Mouse (Mus musculus) skeletal muscle tissue, adult 2 months (tissue): ENCODE results near the gene Sprtn.

Experiments
- DNase-seq: peaks from one replicate; pipeline ENCODE4 v3.0.0-alpha.2; 2012; ENCODE audit warnings: low read depth, low spot score

Sprtn gene

DNA sequence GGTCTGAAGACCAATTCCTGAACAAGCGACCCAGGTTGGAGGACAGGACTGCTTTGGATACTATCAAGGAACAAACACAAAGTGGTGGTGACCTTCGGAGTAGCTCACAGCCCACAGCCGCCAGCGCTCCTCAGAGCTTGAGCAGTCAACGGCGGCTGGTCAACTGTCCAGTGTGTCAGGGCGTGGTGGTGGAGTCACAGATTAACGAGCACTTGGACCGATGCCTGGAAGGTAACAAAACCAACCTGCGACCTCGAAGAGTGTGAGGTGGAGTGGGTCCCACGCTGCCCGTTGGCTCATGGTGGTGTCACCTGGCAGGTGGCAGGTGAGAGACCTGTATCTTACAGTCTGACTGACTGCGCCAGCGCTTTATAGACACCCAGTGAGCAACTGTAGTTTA is 5.5 kb downstream of the Sprtn start:
- no peak for DNase-seq

DNA sequence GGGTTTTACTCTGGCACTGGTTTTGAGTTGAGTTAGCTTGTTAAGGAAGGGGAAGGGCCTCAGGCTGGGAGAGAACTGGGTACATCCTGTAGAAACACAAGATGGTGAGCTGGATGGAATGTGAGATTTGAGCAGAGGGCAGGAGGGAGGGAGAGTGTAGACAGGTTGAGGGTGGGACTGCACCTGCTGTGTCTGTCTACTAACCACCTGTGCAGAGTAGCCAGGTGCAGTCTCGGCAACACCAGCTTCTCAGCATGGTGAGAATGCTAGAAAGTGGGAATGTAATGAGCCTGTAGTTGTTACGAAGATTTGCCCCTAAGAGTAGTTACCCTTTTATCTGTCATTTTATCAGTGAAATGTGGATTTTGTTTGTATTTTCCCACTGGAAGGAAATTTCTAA is 7.8 kb downstream of the Sprtn start:
- DNase-seq = no peak

DNA sequence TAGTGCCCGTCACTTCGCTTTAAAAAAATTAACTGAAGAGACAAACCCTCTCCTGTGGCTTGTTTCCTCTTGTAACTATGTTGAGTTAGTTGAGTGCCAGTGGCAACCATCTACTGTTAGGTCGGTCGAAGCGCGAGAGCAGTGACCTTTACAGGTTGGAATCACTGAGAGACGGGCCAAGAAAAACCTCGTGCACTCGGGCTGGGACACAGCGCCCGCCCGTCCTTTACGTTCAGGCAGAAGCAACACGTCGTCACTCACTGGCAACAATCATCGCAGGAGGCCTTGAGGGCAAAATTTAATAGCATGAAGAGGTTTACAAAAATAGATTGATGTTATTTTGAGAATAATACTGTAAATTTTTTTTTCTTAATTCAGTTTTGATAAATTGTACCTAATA is 12.2 kb downstream of the Sprtn start:
- no peak for DNase-seq

DNA sequence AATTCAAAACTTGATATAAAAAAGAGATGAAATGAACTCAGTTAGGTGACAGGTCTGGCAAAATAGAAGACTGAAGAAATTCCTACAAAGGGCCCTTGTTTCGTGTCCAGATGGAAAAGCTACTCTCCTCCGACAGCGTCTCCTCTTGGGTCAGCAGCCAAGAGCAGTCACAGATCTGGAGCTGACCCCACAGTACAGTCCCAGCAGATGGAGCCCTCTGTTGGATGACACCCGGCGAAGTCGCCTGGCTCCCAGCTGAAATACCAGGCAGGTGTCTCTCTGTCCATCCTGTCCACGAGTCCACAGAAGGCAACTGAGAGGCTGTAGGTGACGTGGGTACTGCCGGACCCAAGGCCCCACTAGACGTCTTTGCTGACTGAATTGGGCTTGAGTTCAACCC is 12.7 kb downstream of the Sprtn start:
- DNase-seq = no peak

DNA sequence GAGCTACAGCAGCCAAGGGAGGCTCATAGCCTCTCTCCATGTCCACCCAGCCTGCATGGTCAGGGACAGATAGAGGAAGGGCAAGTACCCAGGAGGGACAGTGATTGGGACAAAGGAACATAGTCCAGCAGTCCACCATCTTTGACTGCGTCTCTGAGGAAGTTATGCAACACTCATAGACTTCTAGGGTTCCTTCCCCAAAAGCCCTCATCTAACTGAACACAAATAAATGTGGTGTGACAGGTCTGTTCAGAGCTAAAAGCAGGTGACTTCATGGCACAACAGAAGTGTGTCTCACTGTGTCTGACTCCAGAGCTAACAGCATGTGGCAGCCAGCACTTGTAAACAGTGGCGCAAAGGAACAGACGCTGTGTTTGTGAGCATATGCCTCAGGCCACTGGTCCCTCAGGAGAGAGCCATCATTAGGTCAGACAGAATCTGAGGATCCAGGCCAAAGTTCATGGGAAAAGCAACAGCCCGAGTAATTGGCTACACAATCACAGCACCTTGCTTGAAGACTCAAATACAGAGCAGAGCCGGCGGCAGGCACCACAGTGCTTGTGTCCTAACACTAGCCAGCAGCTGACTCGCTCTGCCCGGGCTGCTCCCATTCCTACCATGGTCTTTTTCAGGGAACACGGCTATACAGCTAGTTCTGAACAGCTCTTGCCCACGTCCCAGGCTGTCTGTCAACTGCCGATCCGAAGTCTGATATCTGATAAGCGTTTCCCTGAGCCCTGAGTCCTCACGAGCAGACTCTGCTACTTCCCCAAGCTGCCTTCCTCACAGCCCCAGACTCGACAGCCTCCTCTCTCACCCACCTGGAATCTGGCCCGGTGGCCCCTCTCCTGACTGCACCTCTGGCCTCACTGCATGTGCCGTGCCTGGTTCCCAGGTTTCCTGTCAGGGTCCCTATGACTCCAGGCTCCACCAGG is 14.5 kb downstream of the Sprtn start:
- no peak for DNase-seq

DNA sequence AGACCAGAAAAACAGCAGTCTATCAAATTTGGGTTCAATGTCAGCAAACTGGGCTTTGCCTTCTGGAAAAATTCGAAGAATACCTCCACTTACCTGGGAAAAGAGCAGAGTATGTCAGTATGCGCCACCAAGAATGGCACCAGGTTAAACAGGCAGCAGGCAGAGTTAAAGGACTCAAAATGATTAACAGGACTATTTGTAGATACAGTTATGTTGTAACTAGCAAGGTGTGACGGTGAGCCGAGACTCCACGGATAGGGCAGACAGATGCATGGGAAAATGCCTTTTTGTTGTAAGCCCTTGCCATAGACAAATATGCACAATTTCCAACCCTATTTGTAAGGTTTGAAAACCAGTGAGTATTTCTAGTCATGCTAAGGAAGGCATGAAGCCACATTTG is 16.4 kb downstream of the Sprtn start:
- no peak for DNase-seq

DNA sequence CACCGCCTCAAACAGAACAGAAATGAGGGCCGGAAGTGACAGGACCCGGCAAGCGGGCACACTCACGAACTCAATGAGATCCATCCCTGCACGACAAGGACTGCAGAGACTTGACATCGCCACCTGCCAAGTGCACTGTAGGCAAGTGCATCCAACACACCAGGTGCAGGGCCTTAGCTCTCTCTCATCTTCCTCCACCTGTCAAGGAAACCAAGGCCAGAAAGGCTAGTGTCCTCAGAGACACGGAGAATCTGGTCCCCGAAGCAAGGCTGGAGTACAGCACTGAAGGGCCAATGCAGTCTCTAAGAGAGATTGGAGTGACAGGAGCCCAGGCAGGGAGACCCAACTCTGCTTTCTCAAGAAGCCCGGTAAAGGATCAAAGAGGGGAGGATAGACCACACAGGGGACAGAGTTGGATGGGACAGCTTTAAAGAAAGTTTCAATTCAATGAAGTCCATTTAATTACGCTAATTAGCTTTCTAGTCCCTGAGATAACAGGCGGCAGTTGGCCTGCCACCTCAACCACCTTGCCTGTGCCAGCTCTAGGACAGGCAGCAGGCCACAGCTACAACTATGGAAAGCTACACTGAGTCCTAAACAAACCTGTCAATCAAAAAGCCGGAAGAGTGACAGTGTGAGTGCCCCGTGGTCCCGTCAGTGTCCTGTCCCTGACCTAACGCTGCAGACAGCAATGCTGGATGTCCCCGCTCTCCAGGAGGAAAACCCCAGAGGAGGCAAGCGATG is 20.2 kb downstream of the Sprtn start:
- no peak for DNase-seq

DNA sequence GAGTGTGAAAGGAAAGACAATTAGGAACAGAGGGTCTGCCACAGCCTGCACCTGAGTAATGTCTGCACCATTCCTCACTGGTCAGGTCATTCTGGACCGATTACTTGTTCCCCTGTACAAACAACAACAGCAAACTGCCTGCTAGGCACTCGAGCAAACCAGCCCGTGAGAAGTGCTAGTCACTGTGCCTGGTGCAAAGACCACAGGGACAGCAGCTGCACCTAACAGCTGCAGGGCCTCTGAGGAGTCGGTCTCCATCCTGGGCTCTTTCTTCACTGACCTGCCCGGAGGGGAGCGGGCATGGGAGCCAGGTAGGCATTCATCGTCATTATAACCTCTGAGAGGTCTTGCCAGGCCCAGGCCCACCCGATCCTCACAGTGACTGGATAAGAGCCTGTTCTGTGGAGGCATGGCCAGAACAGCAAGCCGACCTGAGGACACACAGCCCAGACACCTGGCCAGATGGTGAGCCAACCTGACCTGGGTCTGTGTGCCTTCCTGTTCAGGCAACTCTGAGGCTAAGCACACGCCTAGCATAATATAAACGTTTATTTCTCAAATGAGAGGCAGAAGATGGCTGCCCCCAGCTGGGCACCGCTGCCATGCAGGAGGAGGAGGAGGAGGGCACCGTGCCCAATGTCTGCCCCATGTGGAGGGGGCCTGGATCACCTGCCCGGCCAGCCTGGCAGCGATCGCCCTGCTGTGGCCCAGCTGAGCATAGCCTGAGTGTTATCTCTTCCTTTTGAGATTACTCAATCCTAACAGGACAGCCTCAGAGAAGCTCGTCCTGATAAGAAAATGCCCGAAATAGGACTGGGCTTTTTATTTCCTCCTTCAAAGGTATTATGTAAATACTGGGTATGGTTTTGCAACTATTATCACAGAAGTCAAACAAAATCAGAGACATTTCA is 23.9 kb downstream of the Sprtn start:
- peak; percentile 57 for DNase-seq

DNA sequence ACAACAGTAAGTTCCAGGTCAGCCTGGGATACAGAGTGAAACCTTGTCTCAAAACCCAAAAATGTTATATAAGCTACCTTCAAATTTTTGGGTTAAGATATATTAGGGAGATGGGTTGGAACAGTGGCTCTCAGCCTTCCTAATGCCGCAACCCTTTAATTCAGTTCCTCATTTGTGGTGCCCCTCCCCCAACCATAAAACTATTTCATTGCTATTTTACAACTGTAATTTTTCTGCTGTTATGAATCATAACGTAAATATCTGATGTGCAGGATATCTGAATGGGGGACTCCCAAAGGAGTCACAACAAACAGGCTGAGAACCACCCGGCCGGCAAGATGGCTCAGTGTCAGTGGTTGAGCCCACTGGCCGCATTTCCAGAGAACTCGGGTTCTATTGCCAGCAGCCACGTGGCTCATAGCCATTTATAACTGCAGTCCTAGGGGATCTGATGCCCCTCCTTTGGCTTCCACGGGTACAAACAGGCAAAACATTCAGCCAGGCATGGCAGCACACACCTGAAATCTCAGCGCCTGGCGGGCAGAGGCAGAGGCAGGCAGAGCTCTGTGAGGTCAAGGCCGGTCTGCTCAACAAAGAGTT is 24.9 kb downstream of the Sprtn start:
- no peak for DNase-seq

DNA sequence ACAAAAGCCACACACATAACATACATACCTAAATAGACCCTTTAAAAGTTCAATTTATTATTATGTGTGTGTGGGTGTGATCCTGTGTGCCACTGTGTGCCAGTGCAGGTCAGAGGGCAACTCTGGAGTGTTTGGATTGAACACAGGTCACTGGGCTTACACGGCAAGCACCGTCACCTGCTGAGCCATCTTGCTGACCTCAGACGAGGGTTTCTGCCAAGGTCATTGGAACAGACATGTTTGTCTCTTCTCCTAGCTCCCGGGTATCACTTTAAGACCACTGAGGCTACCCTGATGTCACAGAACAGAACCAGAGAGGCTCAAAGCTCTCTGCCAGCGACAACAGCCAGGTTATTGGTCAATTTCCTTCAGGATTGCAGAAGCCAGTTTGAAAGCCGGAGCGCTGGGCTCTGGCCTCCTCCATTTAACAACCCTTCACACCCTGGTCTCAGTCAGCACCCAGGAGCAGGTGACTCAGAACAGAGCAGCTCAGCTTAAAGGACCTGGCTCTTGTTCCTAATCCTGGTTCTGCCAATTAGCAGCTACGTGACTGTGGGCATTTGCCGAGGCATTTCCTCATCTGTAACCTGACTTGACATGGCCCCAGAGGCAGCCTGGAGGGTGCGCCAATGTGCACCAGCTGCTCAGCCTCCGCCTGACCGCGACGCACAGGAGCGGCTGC is 26.4 kb downstream of the Sprtn start:
- peak; percentile 89 for DNase-seq

DNA sequence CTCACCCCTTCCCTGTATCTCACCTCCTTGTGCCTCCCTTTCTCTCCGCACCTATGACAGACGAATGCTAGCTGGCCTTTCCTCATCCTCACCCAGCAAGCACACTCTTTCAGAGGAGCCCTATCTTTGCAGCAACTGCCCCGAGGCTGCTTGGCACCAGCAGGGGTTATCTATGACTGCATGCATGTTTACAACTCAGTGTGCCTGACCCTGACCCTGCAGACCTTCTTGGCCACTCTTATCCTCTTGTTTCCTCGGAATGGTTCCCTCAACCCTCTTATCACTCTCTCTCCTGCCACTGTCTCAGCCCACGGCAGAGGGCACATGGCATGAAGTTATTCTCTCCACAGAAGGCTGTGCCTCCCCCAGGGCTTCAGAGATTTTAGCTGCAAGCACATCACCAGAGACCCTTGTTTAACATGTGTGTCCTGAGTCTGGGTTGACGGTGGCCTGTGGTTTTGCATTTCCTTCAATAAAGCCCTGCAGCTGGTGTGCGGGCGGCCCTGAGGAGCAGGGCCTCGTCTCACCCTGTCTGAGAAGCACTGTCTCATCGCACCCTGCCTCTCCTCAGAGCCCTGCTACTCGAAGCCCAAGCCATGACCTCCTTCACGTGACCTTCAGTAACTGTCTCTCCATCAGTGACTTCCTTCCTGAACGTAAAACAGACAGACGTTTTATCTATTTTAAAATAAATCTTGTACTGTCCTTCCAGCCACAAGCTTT is 28.0 kb downstream of the Sprtn start:
- no peak for DNase-seq

DNA sequence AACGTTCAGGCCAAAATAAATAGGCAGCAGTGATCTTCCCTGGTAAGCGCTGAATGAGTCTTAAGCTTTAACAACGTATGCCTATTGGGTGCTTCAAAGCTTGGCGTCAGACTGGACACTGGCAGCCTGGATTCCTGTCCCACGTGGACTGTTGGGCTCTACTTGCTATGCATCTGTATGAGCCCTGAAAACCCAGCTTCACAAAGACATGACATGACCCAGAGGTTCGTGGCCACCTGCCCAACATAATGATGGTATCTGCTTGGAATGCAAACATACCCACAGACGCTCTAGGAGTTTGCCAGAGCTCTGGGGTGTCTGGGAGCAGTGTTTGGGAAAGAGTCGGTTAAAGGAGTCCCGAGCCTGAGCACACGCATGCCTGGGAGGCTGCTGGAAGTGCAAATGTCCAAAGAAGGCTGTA is 28.7 kb downstream of the Sprtn start:
- peak; percentile 45 for DNase-seq

DNA sequence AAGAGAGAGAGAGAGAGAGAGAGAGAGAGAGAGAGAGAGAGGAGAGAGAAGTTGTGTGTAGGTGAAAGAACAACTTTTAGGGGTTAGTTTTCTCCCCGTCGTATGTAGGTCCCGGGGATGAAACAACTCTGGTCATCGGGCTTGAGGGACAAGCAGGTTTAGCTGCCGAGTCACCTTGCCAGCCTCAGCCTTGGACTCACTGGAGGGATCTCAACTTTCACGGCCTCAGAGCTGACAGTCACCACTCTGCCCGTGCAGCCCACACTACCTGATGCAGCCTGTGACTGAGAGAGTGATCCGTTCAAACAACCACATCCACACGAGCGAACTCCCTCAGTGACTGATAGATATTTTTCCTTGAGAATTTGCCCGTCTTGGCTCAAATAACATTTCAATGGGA is 31.3 kb downstream of the Sprtn start:
- peak; percentile 70 for DNase-seq

DNA sequence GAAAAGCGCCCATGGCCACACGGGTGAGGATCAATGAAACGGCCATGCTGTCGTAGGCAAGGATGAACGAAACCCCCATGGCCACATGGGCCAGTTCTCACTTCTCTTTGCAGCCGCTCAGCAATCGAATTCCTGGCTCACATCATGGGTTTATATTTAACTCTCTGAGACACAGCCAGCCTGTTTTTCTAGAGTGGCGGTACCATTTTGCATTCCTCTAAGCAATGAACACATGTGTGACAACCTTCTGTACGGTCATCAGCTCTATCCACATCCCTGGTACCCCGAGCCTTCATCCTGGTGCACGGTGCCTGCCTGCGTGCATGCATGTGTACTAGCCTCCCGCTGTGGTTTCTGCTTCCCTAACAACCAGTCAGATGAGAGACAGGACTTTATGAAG is 32.4 kb downstream of the Sprtn start:
- DNase-seq = no peak

DNA sequence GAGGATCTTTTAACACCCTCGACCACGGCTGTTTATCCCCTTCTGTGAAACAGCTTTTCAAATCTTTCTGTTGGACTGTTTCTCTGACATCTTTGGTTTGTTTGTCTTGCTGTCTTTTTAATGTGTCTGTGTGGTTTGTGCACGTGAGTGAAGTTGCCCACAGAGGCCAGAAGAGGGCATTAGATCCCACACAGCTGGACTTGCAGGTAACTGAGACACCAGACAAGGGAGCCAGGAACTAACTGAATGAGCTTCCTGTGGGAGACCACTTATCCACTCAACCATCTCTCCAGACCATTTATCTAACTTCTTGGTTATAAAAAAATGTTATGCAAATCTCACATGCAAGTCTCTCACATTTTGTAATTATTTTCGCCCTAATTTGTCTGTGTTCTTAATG is 33.0 kb downstream of the Sprtn start:
- DNase-seq = no peak

DNA sequence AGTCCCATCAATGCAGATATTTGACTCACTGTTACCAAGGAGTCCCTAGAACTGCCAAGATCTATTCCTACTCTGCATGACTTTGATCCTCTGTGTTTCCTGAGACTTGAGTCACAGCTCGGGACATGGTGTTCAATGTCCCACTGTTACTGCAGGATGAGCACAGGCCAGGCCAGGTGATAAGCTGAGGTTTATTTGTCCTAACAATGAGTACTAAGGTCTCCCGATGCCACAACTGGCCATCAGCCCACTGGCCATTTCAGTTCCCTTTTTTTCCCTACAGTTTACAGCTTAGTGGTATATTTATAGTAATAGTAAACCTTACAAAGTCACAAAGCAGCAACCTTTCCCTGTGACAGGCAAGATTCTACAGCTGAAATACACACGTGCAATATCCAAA is 34.7 kb downstream of the Sprtn start:
- DNase-seq = no peak

DNA sequence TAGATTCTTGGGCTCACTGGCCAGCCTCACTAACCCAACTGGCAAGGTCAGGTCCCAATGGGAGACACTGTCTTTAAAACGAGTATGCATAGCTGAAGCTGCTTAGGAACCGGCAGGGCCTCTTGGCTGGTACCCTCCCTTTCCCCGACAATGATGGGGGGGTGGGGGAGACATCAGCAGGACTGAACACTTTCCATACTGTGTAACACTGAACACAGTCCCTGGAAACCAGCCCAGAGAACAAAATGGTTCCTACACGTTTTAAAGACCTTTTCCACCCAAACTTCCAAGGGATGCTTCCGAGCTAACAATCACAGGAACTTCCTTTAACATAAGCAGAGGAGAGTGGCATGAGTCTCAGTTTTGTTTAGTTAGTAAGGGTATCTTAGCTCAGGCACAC is 37.4 kb downstream of the Sprtn start:
- DNase-seq = no peak

DNA sequence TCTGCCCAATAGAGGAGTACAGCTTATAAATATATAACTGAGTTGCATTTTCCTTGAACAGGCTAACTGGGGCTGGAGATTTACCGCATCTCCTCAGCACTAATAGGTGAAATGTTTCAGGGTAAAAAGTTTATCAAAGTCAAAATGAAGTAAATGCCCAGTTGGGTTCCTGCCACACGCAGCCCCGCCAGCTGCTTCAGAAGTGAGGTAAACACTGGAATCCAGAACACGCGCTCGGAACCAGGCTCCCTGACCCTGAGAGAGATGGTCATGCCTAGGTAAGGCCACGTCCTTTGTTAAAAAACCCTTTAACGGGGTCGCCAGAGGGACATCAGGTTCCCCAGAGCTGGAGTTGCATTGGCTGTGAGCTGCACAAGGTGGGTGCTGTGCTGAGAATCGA is 39.0 kb downstream of the Sprtn start:
- no peak for DNase-seq

DNA sequence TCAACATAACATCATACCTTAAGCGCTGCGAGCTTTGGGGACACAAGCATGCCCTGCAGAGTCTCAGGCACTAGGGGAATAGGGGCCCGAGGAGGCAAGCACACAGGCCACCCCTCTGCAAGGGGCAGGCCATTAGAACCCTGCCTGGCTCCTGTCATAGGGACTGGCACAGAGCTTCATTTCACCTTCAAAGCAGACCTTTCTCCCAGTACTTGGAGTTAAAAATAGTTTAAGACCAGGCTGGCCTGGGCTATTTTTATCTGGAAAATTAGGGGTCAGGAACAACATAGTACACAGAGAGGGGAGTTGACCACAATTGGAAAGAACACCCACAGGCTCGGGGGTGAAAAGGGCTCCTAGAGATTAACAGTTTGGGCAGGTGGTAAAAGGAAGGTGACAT is 39.6 kb downstream of the Sprtn start:
- DNase-seq = peak; percentile 49

DNA sequence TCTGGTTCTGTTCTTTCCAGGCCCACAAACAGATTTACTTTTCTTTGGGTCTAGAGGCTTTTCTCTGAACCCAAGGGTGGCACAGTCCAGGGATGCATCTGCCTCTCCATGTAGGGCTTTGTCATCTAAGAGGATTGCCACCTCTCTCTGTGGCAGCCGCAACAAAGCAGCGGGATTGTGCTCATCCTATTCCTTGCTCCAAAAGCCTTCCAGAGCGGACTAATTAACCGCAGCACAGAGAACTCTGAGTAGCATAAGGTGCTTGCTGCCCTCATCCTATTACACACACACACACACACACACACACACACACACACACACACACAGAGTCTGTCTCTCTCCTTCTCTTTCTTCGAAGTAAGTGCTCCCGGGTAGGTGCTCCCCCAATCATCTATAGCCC is 46.1 kb downstream of the Sprtn start:
- no peak for DNase-seq
